Mouse (Mus musculus) hindbrain, embryonic 12.5 days (tissue): Measurements from ENCODE around the gene Afap1. TPM values are rescaled to one million over a fixed set of nuclear protein-coding genes. Genes with fewer than 3 reads are reported as not detected.

ENCODE experiments used
- ATAC-seq: fragments of 200-750 bp; cut with Nextera tagmentation; 2 replicates; pipeline ENCODE4 v1.8.0; 2017; ENCODE audit warnings: moderate TSS enrichment; ENCODE audit not compliant: low FRiP score
- H3K27ac ChIP-seq: fragments of 300-500 bp; sonication (generic); 2 replicates; pipeline ENCODE4 v1.5.1; 2016; ENCODE audit warnings: mild to moderate bottlenecking
- H3K27me3 ChIP-seq: fragments of 300-500 bp; sonication (generic); 2 replicates; pipeline ENCODE4 v1.6.1; 2016; ENCODE audit warnings: mild to moderate bottlenecking
- H3K36me3 ChIP-seq: fragments of 300-500 bp; sonication (generic); 2 replicates; pipeline ENCODE4 v1.6.1; 2016; ENCODE audit warnings: mild to moderate bottlenecking
- H3K4me1 ChIP-seq: fragments of 300-500 bp; sonication (generic); 2 replicates; pipeline ENCODE4 v1.6.1; 2016
- H3K4me2 ChIP-seq: fragments of 300-500 bp; sonication (generic); replicated peaks from 2 replicates; pipeline ENCODE4 v1.6.1; 2016; ENCODE audit warnings: mild to moderate bottlenecking
- H3K4me3 ChIP-seq: fragments of 300-500 bp; sonication (generic); 2 replicates; pipeline ENCODE4 v1.5.1; 2016; ENCODE audit warnings: mild to moderate bottlenecking
- H3K9ac ChIP-seq: fragments of 300-500 bp; sonication (generic); 2 replicates; pipeline ENCODE4 v1.6.1; 2016; ENCODE audit warnings: mild to moderate bottlenecking, moderate library complexity
- H3K9me3 ChIP-seq: fragments of 300-500 bp; sonication (generic); replicated peaks from 2 replicates; pipeline ENCODE4 v1.6.1; 2016; ENCODE audit warnings: mild to moderate bottlenecking
- WGBS: fragments of 180-500 bp; shearing (Covaris S2); methylation state at CpG from one replicate; pipeline ENCODE4 v1.1.7; 2016; 5-methylcytosine and 5-hydroxymethylcytosine counted together
- polyA plus RNA-seq: library from polyadenylated mRNA; unstranded; fragments of >200 nt; fragmentation: Nextera tagmentation; extraction: Ambion mirVana; gene quantifications from 2 replicates; pipeline ENCODE4 v1.2.1, GENCODE M21; 2016

Gene Afap1
- polyA plus RNA-seq, 1 experiment from 2014 or later = 80.4 TPM

- 76% methylated on average over 4 of the region's 4 CpGs for WGBS
Observed at GRCm38 (mm10) chr5:36025076-36025475, 132.0 kb downstream of the Afap1 start.

GRCm38 (mm10) chr5:36033531-36034426, 140.7 kb downstream of the Afap1 start:
- Histone ChIP-seq H3K9me3 (no peaks in the 10 kb centered on the region), H3K4me2 (no peak overlapping the region), H3K36me3 (0 out of 2 replicates have a peak, but pooled peaks cover 11% of the 10 kb centered on the region), H3K4me1 (no peaks in the 10 kb centered on the region; the same call in 1 of the 2 replicates), H3K27ac (no peak overlapping the region), H3K4me3 (no peak overlapping the region), H3K9ac (no peak overlapping the region), H3K27me3 (no peaks in the 10 kb centered on the region)
- peak; percentile 65 for ATAC-seq
- WGBS = 38% methylated on average over 8 of the region's 8 CpGs

More at GRCm38 (mm10) chr5:36025076-36025475, 132.0 kb downstream of the Afap1 start:
- Histone ChIP-seq H3K27ac (no peak overlapping the region), H3K4me1 (peaks cover 5% of the 10 kb centered on the region; the same call in 1 of the 2 replicates), H3K9me3 (no peaks in the 10 kb centered on the region), H3K27me3 (no peaks in the 10 kb centered on the region), H3K36me3 (no peaks in the 10 kb centered on the region), H3K4me2 (no peak overlapping the region), H3K4me3 (no peak overlapping the region), H3K9ac (no peak overlapping the region)
- no peak for ATAC-seq

- ATAC-seq = no peak
- WGBS = 90% methylated on average over 5 of the region's 5 CpGs
- no peaks in the 10 kb centered on the region for H3K9me3 ChIP-seq
- H3K27ac ChIP-seq = no peak overlapping the region
- no peaks in the 10 kb centered on the region for H3K27me3 ChIP-seq
- H3K4me1 ChIP-seq = peaks cover 17% of the 10 kb centered on the region
- H3K4me2 ChIP-seq = no peak overlapping the region
- 0 out of 2 replicates have a peak, but pooled peaks cover 11% of the 10 kb centered on the region for H3K36me3 ChIP-seq
- H3K4me3 ChIP-seq = no peak overlapping the region
- no peak overlapping the region for H3K9ac ChIP-seq
Observed at GRCm38 (mm10) chr5:36039596-36039995, 146.5 kb downstream of the Afap1 start.

GRCm38 (mm10) chr5:36040398-36041235, 147.5 kb downstream of the Afap1 start:
- Histone ChIP-seq H3K36me3 (0 out of 2 replicates have a peak, but pooled peaks cover 11% of the 10 kb centered on the region), H3K4me1 (peaks cover 17% of the 10 kb centered on the region), H3K27me3 (no peaks in the 10 kb centered on the region), H3K4me3 (no peak overlapping the region), H3K4me2 (no peak overlapping the region), H3K9ac (no peak overlapping the region), H3K27ac (peak overlapping the region; percentile 67), H3K9me3 (no peaks in the 10 kb centered on the region)
- peak; percentile 82 for ATAC-seq
- WGBS = 65% methylated on average over 13 of the region's 13 CpGs

GRCm38 (mm10) chr5:36041236-36041562, 148.1 kb downstream of the Afap1 start:
- H3K4me3 ChIP-seq = no peak overlapping the region
- H3K4me1 ChIP-seq = peaks cover 17% of the 10 kb centered on the region
- H3K9me3 ChIP-seq = no peaks in the 10 kb centered on the region
- ATAC-seq = peak; percentile 24; the same call in 1 of the 2 replicates
- H3K27me3 ChIP-seq = no peaks in the 10 kb centered on the region
- no peak overlapping the region for H3K4me2 ChIP-seq
- no peak overlapping the region for H3K9ac ChIP-seq
- H3K36me3 ChIP-seq = 0 out of 2 replicates have a peak, but pooled peaks cover 11% of the 10 kb centered on the region
- peak overlapping the region; percentile 67 for H3K27ac ChIP-seq

- peaks cover 17% of the 10 kb centered on the region for H3K4me1 ChIP-seq
Observed at GRCm38 (mm10) chr5:36041756-36042155, 148.6 kb downstream of the Afap1 start.

GRCm38 (mm10) chr5:36043154-36043553, 150.0 kb downstream of the Afap1 start:
- 0 out of 2 replicates have a peak, but pooled peaks cover 3% of the 10 kb centered on the region for H3K36me3 ChIP-seq
- H3K9me3 ChIP-seq = no peaks in the 10 kb centered on the region
- no peak overlapping the region for H3K4me2 ChIP-seq
- H3K27me3 ChIP-seq = no peaks in the 10 kb centered on the region
- H3K4me3 ChIP-seq = no peak overlapping the region
- WGBS = 98% methylated on average over 2 of the region's 2 CpGs
- H3K9ac ChIP-seq = no peak overlapping the region
- H3K27ac ChIP-seq = no peak overlapping the region
- H3K4me1 ChIP-seq = peaks cover 17% of the 10 kb centered on the region
- no peak for ATAC-seq

More at GRCm38 (mm10) chr5:36041756-36042155, 148.6 kb downstream of the Afap1 start:
- Histone ChIP-seq H3K4me2 (no peak overlapping the region), H3K27me3 (no peaks in the 10 kb centered on the region), H3K4me3 (no peak overlapping the region), H3K9ac (0 out of 2 replicates have a peak overlapping the region, but pooled peaks have one; percentile 4), H3K36me3 (0 out of 2 replicates have a peak, but pooled peaks cover 11% of the 10 kb centered on the region), H3K9me3 (no peaks in the 10 kb centered on the region), H3K27ac (peak overlapping the region; percentile 67; the same call in 1 of the 2 replicates)
- 94% methylated on average over 6 of the region's 6 CpGs for WGBS
- ATAC-seq = no peak

Other genes with a start within 250 kb of the Afap1 start
- 7.3 and 9.7 TPM in 2 replicates for gene Htra3, start 213.5 kb upstream of the Afap1 start, polyA plus RNA-seq
- 4.0 and 4.7 TPM in 2 replicates for gene Sh3tc1, start 153.3 kb upstream of the Afap1 start, polyA plus RNA-seq
- 3.7 and 3.9 TPM in 2 replicates for gene Ablim2, start 135.4 kb upstream of the Afap1 start, polyA plus RNA-seq